Mouse (Mus musculus) forelimb bud, embryonic 11.5 days (tissue): ENCODE data around the gene Cd209g.
A peak's percentile ranks its signal among the peaks of the same experiment; 100 is the strongest.
"Not testable (repeated sequence)": the region's sequence is repeated elsewhere in the genome, so short reads cannot be mapped to it uniquely, and the experiment has no call there.

Source experiments
- DNase-seq: peaks from one replicate; pipeline ENCODE4 v3.0.0-alpha.2; 2012; ENCODE audit warnings: low read depth, low spot score

The Cd209g gene

GRCm38 (mm10) chr8:4133798-4134197 is at the start of gene Cd209g:
Cd209g (plus strand) TSS chr8:4134098.
- no peak for DNase-seq

- not testable (repeated sequence) for DNase-seq
Observed at GRCm38 (mm10) chr8:4087180-4087722, 46.6 kb upstream of the Cd209g start.

- not testable (repeated sequence) for DNase-seq
Observed at GRCm38 (mm10) chr8:4088514-4088913, 45.4 kb upstream of the Cd209g start.

DNA sequence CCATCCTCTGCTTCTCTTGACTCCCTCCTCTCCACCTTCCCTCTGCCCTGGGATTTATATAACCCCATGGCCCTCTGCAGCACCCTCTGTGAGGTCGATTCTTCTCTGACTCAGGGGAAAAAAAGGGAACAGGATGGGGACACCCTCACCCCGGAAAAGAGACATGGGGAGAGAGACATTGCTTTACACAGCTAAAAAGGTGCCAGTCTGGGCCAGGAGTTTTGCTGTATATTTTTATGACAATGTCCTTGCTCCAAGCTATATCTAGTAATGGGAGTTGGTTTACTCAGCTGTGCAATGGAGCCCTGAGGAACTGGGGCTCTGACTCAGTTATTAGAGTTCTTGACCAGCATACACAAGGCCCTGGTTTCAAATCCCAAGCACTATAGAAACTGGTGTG is 28.2 kb upstream of the Cd209g start, which contains the start of gene Cd209f:
Cd209f (minus strand) TSS at position 101 of the 400 bp plus-strand sequence.
- DNase-seq, result not testable (repeated sequence)

GRCm38 (mm10) chr8:4139660-4140646 is 6.1 kb downstream of the Cd209g start:
- DNase-seq, result peak; percentile 83

- DNase-seq, result no peak
Observed at GRCm38 (mm10) chr8:4141721-4142120, 7.8 kb downstream of the Cd209g start.

DNA sequence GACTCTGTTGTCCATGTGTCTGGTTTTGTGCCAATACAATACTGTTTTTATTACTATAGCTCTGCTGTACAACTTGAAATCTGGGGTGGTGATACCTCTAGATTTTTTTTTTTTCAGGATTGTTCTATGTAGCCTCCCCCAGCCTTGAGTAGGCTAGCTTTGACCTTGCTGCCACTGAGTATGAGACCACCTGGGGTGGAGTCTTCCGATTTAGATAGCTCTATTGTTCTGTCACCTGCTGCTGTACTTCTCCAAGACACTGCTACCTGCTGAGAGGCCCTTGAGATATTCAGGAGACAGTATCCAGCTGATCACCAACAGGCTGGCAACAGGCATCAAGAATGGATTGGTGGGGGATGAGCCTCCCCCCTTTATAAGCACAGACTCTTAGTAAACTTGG is 13.4 kb downstream of the Cd209g start:
- DNase-seq, result no peak

- DNase-seq, result no peak
Observed at GRCm38 (mm10) chr8:4154878-4155277, 21.0 kb downstream of the Cd209g start.

DNA sequence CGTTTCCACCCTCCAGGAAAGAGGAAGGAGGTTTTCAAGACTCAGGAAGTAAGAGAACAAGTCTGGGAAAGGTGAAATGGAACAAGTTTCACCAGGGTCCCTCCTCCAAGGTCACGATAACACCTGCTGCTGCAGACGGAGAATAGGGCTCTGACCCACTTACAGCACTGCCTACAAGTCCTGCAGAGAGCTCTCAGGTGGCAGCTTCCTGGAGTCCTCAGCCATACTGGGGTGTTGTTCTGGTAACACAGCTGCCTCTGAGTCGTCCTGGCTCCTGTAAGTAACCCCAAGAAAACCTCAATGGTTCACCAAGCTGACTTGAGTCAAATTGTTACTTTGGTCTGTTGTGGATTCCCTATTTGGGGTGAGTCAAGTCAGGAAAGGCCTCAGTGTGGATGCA is 28.9 kb downstream of the Cd209g start:
- no peak for DNase-seq

- DNase-seq, result no peak
Observed at GRCm38 (mm10) chr8:4165176-4165851, 31.4 kb downstream of the Cd209g start.

DNA sequence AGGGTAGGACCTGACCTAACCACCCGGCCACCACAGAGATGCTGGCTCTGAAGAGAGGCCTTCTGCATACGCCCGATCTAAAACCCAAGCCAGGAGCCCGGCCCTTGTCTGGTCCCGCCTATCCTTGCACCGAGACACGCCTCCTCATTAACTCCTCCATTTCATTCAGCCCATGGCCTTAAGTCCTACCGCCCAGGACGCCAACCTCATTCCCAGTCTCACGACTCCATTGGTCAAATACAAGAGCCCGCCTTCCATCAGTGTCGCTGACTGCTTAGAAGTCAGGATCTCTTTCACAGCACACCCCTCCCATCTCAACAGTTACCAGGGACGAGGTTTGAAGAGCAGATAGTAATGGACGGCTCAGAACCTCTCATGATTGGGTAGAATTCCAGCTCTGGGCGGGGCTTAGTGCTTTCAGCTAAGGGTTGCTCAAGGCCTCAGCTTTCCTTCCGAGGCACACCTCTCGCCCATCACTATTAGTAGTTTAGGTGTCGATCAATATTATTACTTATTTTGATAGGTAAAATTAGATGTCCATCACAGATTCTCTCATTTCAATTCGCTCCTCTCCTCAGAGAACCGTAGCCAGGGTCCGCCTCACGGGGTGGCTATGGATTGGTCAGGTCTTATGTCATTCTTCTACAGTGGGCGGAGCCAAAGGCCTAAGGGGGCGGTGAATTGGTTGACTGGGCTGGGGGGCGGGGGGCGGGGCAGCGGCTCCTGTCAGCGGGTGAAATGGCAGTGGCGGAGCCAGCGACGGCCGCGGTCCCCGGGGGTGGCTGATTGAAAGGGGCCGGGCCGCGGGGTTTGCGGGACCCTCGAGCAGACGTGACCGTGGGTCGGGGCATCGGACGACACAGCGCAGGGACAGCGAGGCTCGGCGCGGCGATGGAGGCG is 32.2 kb downstream of the Cd209g start, which contains the start of gene Evi5l:
Evi5l (plus strand) TSS at position 716 of the 900 bp plus-strand sequence.
- peak; percentile 99 for DNase-seq

DNA sequence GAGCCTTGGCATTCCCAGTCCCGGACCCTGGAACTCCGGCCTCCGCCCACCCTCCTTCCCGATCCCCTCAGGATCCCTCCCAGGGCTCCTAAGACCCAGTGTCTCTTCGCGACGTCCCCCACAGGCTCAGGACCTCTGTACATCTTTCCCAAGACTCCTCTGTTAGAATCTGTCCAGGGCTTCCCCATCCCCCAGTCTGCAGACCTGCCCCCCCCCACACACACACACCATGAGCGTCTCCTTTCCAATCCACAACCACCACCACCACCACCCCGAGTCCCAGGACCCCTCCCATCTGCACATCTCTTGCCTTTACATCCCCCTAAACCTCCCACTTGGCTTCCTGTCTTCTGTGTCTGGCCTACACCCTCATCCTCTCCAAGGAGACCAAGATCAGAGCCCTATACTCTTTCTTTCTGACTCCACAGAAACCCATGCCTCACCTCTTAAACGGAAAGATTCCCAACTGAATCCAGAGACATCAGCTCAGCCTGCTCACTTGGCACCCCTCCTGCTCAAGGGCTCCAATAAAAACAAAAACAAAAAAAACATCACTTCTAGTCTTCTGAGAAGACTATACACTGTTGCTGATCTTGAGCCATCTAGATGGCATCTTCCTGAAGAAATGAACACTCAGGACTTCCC is 33.1 kb downstream of the Cd209g start:
- no peak for DNase-seq

- DNase-seq, result no peak
Observed at GRCm38 (mm10) chr8:4167918-4168317, 34.0 kb downstream of the Cd209g start.

GRCm38 (mm10) chr8:4172486-4172885 is 38.6 kb downstream of the Cd209g start:
- no peak for DNase-seq

- no peak for DNase-seq
Observed at GRCm38 (mm10) chr8:4174018-4174417, 40.1 kb downstream of the Cd209g start.

GRCm38 (mm10) chr8:4183409-4183808 is 49.5 kb downstream of the Cd209g start:
- no peak for DNase-seq

DNA sequence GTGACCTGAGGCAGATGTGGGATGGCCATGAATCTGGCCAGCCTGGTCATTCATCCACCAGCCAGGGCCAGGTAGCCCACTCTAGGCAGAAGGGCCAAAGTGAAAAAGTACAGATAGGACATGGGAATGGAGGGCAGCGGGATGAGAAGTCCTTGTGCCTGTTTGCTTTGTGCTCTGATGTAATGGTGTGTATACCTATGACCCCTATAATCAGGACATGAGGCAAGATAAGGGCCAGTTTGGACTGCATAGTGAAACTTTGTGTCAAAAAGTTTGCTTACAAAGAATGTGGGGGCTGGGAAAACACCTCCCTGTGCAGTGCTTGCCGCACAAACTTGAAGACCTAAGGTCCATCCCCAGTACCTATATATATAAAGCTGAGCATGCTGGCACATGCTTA is 52.3 kb downstream of the Cd209g start:
- DNase-seq, result no peak
